Mouse (Mus musculus): Measurements from ENCODE around the gene Dlat. TPM values are rescaled to one million over a fixed set of nuclear protein-coding genes. Genes with fewer than 3 reads are reported as not detected.
"Not testable (repeated sequence)": the region's sequence is repeated elsewhere in the genome, so short reads cannot be mapped to it uniquely, and the experiment has no call there.

Dlat gene
- polyA plus RNA-seq, 2 experiments from 2014 or later, result 15.8 to 18.2 TPM

GRCm38 (mm10) chr9:50658941-50659388 lies 615 bp downstream of the Dlat start:
- no peak for ATAC-seq

- no peak for ATAC-seq
Measured at GRCm38 (mm10) chr9:50658391-50658790, 1.2 kb downstream of the Dlat start.

- no peak for ATAC-seq
Measured at GRCm38 (mm10) chr9:50650503-50650902, 9.1 kb downstream of the Dlat start.

GRCm38 (mm10) chr9:50646826-50647370 lies 12.7 kb downstream of the Dlat start:
- no peak for ATAC-seq

- no peak for ATAC-seq
Measured at GRCm38 (mm10) chr9:50634270-50634669, 25.3 kb downstream of the Dlat start.

- no peak for ATAC-seq
Measured at GRCm38 (mm10) chr9:50633059-50633458, 26.5 kb downstream of the Dlat start.

- ATAC-seq, result no peak
Measured at GRCm38 (mm10) chr9:50632016-50632688, 27.4 kb downstream of the Dlat start.

GRCm38 (mm10) chr9:50630903-50631302 lies 28.7 kb downstream of the Dlat start:
- ATAC-seq, result not testable (repeated sequence)

GRCm38 (mm10) chr9:50617794-50618330 lies 41.7 kb downstream of the Dlat start:
- ATAC-seq, result no peak

- ATAC-seq, result peak; percentile 85
Measured at GRCm38 (mm10) chr9:50616766-50617603, 42.6 kb downstream of the Dlat start, which contains the start of the genes Pih1d2 and Nkapd1. TSS of gene Pih1d2 (plus strand) at chr9:50617321. TSS of gene Nkapd1 (minus strand) at chr9:50617464.

- no peak for ATAC-seq
Measured at GRCm38 (mm10) chr9:50616161-50616560, 43.4 kb downstream of the Dlat start.

GRCm38 (mm10) chr9:50612115-50612514 lies 47.5 kb downstream of the Dlat start:
- ATAC-seq, result no peak

- ATAC-seq, result peak; percentile 7
Measured at GRCm38 (mm10) chr9:50604338-50604737, 55.2 kb downstream of the Dlat start.

GRCm38 (mm10) chr9:50603998-50604324 lies 55.6 kb downstream of the Dlat start:
- peak; percentile 44 for ATAC-seq

GRCm38 (mm10) chr9:50603189-50603997 lies 56.2 kb downstream of the Dlat start, which contains the start of the genes Sdhd and Timm8b:
TSS of gene Sdhd (minus strand) at chr9:50603812.
TSS of gene Timm8b (plus strand) at chr9:50603910.
- ATAC-seq, result peak; percentile 98

- ATAC-seq, result no peak
Measured at GRCm38 (mm10) chr9:50602055-50602845, 57.3 kb downstream of the Dlat start.

- no peak for ATAC-seq
Measured at GRCm38 (mm10) chr9:50601536-50601935, 58.0 kb downstream of the Dlat start.

- ATAC-seq, result no peak
Measured at GRCm38 (mm10) chr9:50596973-50597372, 62.6 kb downstream of the Dlat start.

- ATAC-seq, result no peak
Measured at GRCm38 (mm10) chr9:50594794-50595417, 64.7 kb downstream of the Dlat start.

GRCm38 (mm10) chr9:50593544-50593943 lies 66.0 kb downstream of the Dlat start:
- no peak for ATAC-seq

GRCm38 (mm10) chr9:50592955-50593354 lies 66.6 kb downstream of the Dlat start:
- ATAC-seq, result no peak
